Mouse (Mus musculus) intestine, embryonic 14.5 days (tissue): ENCODE data around the gene Esp34. TPM values are rescaled to one million over a fixed set of nuclear protein-coding genes. Genes with fewer than 3 reads are reported as not detected.

Experiments used
- ATAC-seq: fragments of 200-750 bp; cut with Nextera tagmentation; replicated peaks from 2 replicates; pipeline ENCODE4 v1.8.0; 2017; ENCODE audit warnings: low read depth, moderate number of reproducible peaks, moderate TSS enrichment, moderate library complexity; ENCODE audit not compliant: low FRiP score, low TSS enrichment
- DNase-seq: peaks from one replicate; pipeline ENCODE4 v3.0.0-alpha.2; 2018; ENCODE audit warnings: low spot score
- H3K27ac ChIP-seq: fragments of 300-500 bp; sonication (generic); 2 replicates; pipeline ENCODE4 v1.5.1; 2014; ENCODE audit warnings: low read depth, mild to moderate bottlenecking, control low read depth
- H3K27me3 ChIP-seq: fragments of 300-500 bp; sonication (generic); replicated peaks from 2 replicates; pipeline ENCODE4 v1.6.1; 2014; ENCODE audit warnings: low read length, control low read depth; ENCODE audit not compliant: control insufficient read depth, insufficient read depth
- H3K36me3 ChIP-seq: fragments of 300-500 bp; sonication (generic); 2 replicates; pipeline ENCODE4 v1.6.1; 2014; ENCODE audit warnings: low read length, control low read depth; ENCODE audit not compliant: control insufficient read depth, insufficient read depth
- H3K4me1 ChIP-seq: fragments of 300-500 bp; sonication (generic); replicated peaks from 2 replicates; pipeline ENCODE4 v1.6.1; 2014; ENCODE audit warnings: low read length, control low read depth, mixed read lengths; ENCODE audit not compliant: control insufficient read depth, insufficient read depth
- H3K4me2 ChIP-seq: fragments of 300-500 bp; sonication (generic); 2 replicates; pipeline ENCODE4 v1.6.1; 2014; ENCODE audit warnings: low read length
- H3K4me3 ChIP-seq: fragments of 300-500 bp; sonication (generic); 2 replicates; pipeline ENCODE4 v1.5.1; 2014; ENCODE audit warnings: low read depth, low read length, control low read depth, mixed read lengths
- H3K9ac ChIP-seq: fragments of 300-500 bp; sonication (generic); 2 replicates; pipeline ENCODE4 v1.6.1; 2014; ENCODE audit warnings: mild to moderate bottlenecking, low read length
- H3K9me3 ChIP-seq: fragments of 300-500 bp; sonication (generic); 2 replicates; pipeline ENCODE4 v1.6.1; 2016; ENCODE audit warnings: low read length, control low read depth; ENCODE audit not compliant: control insufficient read depth
- WGBS: fragments of 180-500 bp; shearing (Covaris S2); extraction: QIAGEN DNeasy Blood & Tissue Kit; methylation state at CpG from one replicate; pipeline ENCODE4 v1.1.7; 2014; 5-methylcytosine and 5-hydroxymethylcytosine counted together
- polyA plus RNA-seq: library from polyadenylated mRNA; unstranded; fragments of >200 nt; fragmentation: Nextera tagmentation; extraction: Ambion mirVana; gene quantifications from 2 replicates; pipeline ENCODE4 v1.2.1, GENCODE M21; 2014

Gene Esp34
- polyA plus RNA-seq: not detected in 2 replicates

DNA sequence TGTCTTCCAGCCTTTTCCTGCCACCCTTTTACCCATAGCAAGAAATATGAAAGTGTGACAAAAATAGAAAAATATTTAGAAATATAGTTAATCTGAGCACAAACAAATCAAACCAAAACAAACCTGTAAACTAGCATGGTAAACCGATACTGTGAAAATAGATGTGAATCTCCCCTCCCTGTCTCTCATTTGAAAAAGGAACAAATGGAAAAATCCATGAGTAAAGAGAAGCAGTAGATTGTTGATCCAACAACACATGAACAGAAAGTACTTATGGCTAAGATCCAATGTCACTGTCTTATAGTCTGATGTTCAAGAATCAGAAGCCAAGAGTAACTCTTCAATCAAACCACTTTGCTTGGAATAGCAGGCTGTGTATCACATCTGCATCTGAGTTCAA is at the start of gene Esp34:
Gene Esp34 (plus strand): TSS at position 301 of the 400 bp plus-strand sequence.
- DNase-seq (no peak), ATAC-seq (no peak)
- H3K27ac ChIP-seq: no peak within 1 kb of the TSS
- no peaks in the 10 kb centered on the region for H3K27me3 ChIP-seq
- H3K36me3 ChIP-seq: no peaks in the 10 kb centered on the region
- WGBS: 89% methylated on average over 1 of the region's 1 CpGs
- no peak within 1 kb of the TSS for H3K4me3 ChIP-seq
- no peak within 1 kb of the TSS for H3K9ac ChIP-seq
- no peaks in the 10 kb centered on the region for H3K9me3 ChIP-seq
- H3K4me2 ChIP-seq: no peak within 1 kb of the TSS
- H3K4me1 ChIP-seq: no peaks in the 10 kb centered on the region

DNA sequence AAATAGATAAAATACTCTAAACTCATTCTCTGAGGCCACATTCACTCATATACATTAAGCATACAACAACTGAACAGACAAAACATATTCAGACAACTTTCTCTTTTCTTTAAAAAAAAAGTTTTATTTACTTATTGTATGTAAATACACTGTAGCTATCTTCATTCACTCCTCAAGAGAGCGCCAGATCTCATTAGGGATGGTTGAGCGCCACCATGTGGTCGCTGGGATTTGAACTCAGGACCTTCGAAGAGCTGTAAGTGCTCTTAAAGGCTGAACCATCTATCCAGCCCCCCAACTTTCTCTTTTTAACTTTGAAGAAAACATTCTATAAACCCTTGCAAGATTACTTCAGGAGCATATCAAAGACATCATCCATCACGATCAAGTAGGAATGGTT is 8.5 kb downstream of the Esp34 start:
- no peaks in the 10 kb centered on the region for H3K27me3 ChIP-seq
- no peak overlapping the region for H3K4me2 ChIP-seq
- H3K27ac ChIP-seq: no peak overlapping the region
- H3K36me3 ChIP-seq: no peaks in the 10 kb centered on the region
- H3K4me1 ChIP-seq: no peaks in the 10 kb centered on the region
- no peak overlapping the region for H3K4me3 ChIP-seq
- 63% methylated on average over 5 of the region's 5 CpGs for WGBS
- H3K9ac ChIP-seq: no peak overlapping the region
- 0 out of 2 replicates have a peak, but pooled peaks cover 2% of the 10 kb centered on the region for H3K9me3 ChIP-seq
- no peak for DNase-seq
- no peak for ATAC-seq

Other genes starting within 250 kb of the Esp34 start
- not detected in 2 replicates for gene Olfr137, start 246.6 kb upstream of the Esp34 start, polyA plus RNA-seq
- not detected in 2 replicates for gene Olfr136, start 224.4 kb upstream of the Esp34 start, polyA plus RNA-seq
- gene Esp36, start 134.0 kb upstream of the Esp34 start, polyA plus RNA-seq: not detected in 2 replicates
- gene Esp31, start 85.3 kb downstream of the Esp34 start, polyA plus RNA-seq: not detected in 2 replicates